ENCODE assay signal across 10 mouse cellular contexts in genomic region chr11:114165656-114166362, GRCm38 (mm10).
DNase-seq lines count a peak whose midpoint lies in the region; ATAC-seq lines count a peak whose summit lies in the region.
"Had no signal": no experiment of that assay in that cellular context is flagged by ENCODE, and none has a peak within 500 bp of the region (broad histone marks: within the 10 kb centered on the region; RNA-seq: fewer than 3 reads in every experiment).

No protein-coding gene starts in this region.

- H3K27me3 ChIP-seq in heart, embryonic 11.5 days (ENCODE audit: control insufficient read depth, insufficient read depth, low read length): no peaks in the 10 kb centered on the region
- H3K27me3 ChIP-seq in limb, embryonic 12.5 days: peaks cover 12% of the 10 kb centered on the region; the same call in 1 of the 2 replicates
- H3K27me3 ChIP-seq in stomach, embryonic 16.5 days (ENCODE audit: control insufficient read depth, insufficient read depth, low read length): no peaks in the 10 kb centered on the region

- H3K4me3 ChIP-seq in heart, embryonic 11.5 days (ENCODE audit: low read depth, low read length): peak overlapping the region; percentile 21; the same call in 1 of the 2 replicates
- no peak overlapping the region; the same call in 1 of the 2 replicates for H3K4me3 ChIP-seq in limb, embryonic 12.5 days (replicated peaks)
- no peak overlapping the region for H3K4me3 ChIP-seq in stomach, embryonic 16.5 days (replicated peaks; ENCODE audit: low read length)

- H3K36me3 ChIP-seq in heart, embryonic 11.5 days (ENCODE audit: control insufficient read depth, insufficient read depth, low read length): no peaks in the 10 kb centered on the region
- H3K36me3 ChIP-seq in limb, embryonic 12.5 days: no peaks in the 10 kb centered on the region
- no peaks in the 10 kb centered on the region for H3K36me3 ChIP-seq in stomach, embryonic 16.5 days (ENCODE audit: control insufficient read depth, insufficient read depth, low read length)

- H3K4me2 ChIP-seq in heart, embryonic 11.5 days: peak overlapping the region; percentile 58
- H3K4me2 ChIP-seq in limb, embryonic 12.5 days: peak overlapping the region; percentile 39
- peak overlapping the region; percentile 16; the same call in 1 of the 2 replicates for H3K4me2 ChIP-seq in stomach, embryonic 16.5 days (ENCODE audit: low read depth, low read length)

- H3K4me1 ChIP-seq in heart, embryonic 11.5 days (ENCODE audit: control insufficient read depth, insufficient read depth, low read length): peaks cover 6% of the 10 kb centered on the region; the same call in 1 of the 2 replicates
- H3K4me1 ChIP-seq in limb, embryonic 12.5 days (replicated peaks): peaks cover 22% of the 10 kb centered on the region
- no peaks in the 10 kb centered on the region for H3K4me1 ChIP-seq in stomach, embryonic 16.5 days (ENCODE audit: control insufficient read depth, insufficient read depth, low read length)

- intact Hi-C loops in heart, postnatal 25 days (cut with DNase I): no loop called here

- H3K9ac ChIP-seq in heart, embryonic 11.5 days (ENCODE audit: low read depth, low read length): peak overlapping the region; percentile 63; the same call in 1 of the 2 replicates
- 0 out of 2 replicates have a peak overlapping the region, but pooled peaks have one; percentile 4 for H3K9ac ChIP-seq in limb, embryonic 12.5 days (replicated peaks)
- no peak overlapping the region for H3K9ac ChIP-seq in stomach, embryonic 16.5 days (ENCODE audit: low read length)

- H3K9me3 ChIP-seq in heart, embryonic 11.5 days (replicated peaks; ENCODE audit: control insufficient read depth, low read length): no peaks in the 10 kb centered on the region
- H3K9me3 ChIP-seq in limb, embryonic 12.5 days: no peaks in the 10 kb centered on the region
- no peaks in the 10 kb centered on the region for H3K9me3 ChIP-seq in stomach, embryonic 16.5 days (replicated peaks; ENCODE audit: control insufficient read depth, low read length)

- H3K27ac ChIP-seq in heart, embryonic 11.5 days (ENCODE audit: low read depth, low read length): 0 out of 2 replicates have a peak overlapping the region, but pooled peaks have one; percentile 41
- no peak overlapping the region for H3K27ac ChIP-seq in limb, embryonic 12.5 days
- no peak overlapping the region for H3K27ac ChIP-seq in stomach, embryonic 16.5 days (ENCODE audit: low read length)
- H3K27ac ChIP-seq: macrophage had no signal

- DNase-seq in heart, postnatal 25 days (ENCODE audit: low spot score): no peak
- DNase-seq in lung, postnatal 10 days: peak; percentile 43
- no peak for DNase-seq in lung, postnatal 14 days
- no peak for DNase-seq in T-cell, adult 2 months (ENCODE audit: low spot score)
- no peak for DNase-seq in gastrocnemius, adult 18-20 months (ENCODE audit: low spot score)
- DNase-seq: B cell, adult 2 months had no signal

- WGBS in heart, embryonic 11.5 days (ENCODE audit: insufficient replicate concordance): 16% methylated on average over 23 of the region's 23 CpGs
- WGBS in limb, embryonic 12.5 days: 26% methylated on average over 23 of the region's 23 CpGs
- 15% methylated on average over 23 of the region's 23 CpGs for WGBS in stomach, embryonic 16.5 days

- ATAC-seq in heart, embryonic 11.5 days (replicated peaks; ENCODE audit: insufficient number of reproducible peaks, low FRiP score, low TSS enrichment): no peak
- ATAC-seq in limb, embryonic 12.5 days (ENCODE audit: insufficient number of reproducible peaks, insufficient read depth, low FRiP score, low TSS enrichment, low read depth): no peak
- no peak for ATAC-seq in stomach, embryonic 16.5 days (ENCODE audit: insufficient read depth, low FRiP score)
